Mouse (Mus musculus): ENCODE data around the gene Cdh4.

GRCm38 (mm10) chr2:179937091-179937490 lies 494.9 kb downstream of the Cdh4 start:
- no peak for TF ChIP-seq CTCF (IDR thresholded peaks at IDR 0.05; ENCODE audit: low read depth)
- TF ChIP-seq EP300 (IDR thresholded peaks at IDR 0.05; ENCODE audit: low read depth) = no peak
